Mouse (Mus musculus) limb, embryonic 12.5 days (tissue): Measurements from ENCODE around the gene Magi2. TPM values are rescaled to one million over a fixed set of nuclear protein-coding genes. Genes with fewer than 3 reads are reported as not detected.
"Not testable (repeated sequence)": the region's sequence is repeated elsewhere in the genome, so short reads cannot be mapped to it uniquely, and the experiment has no call there.

ENCODE experiments used
- ATAC-seq: fragments of 200-750 bp; cut with Nextera tagmentation; 2 replicates; pipeline ENCODE4 v1.8.0; 2017; ENCODE audit warnings: low read depth, moderate TSS enrichment; ENCODE audit not compliant: insufficient number of reproducible peaks, insufficient read depth, low FRiP score, low TSS enrichment
- H3K27ac ChIP-seq: fragments of 300-500 bp; sonication (generic); 2 replicates; pipeline ENCODE4 v1.5.1; 2016; ENCODE audit warnings: mild to moderate bottlenecking, moderate library complexity
- H3K27me3 ChIP-seq: fragments of 300-500 bp; sonication (generic); 2 replicates; pipeline ENCODE4 v1.6.1; 2016; ENCODE audit warnings: mild to moderate bottlenecking, moderate library complexity
- H3K36me3 ChIP-seq: fragments of 300-500 bp; sonication (generic); 2 replicates; pipeline ENCODE4 v1.6.1; 2016; ENCODE audit warnings: mild to moderate bottlenecking, moderate library complexity
- H3K4me1 ChIP-seq: fragments of 300-500 bp; sonication (generic); replicated peaks from 2 replicates; pipeline ENCODE4 v1.6.1; 2016
- H3K4me2 ChIP-seq: fragments of 300-500 bp; sonication (generic); 2 replicates; pipeline ENCODE4 v1.6.1; 2016; ENCODE audit warnings: mild to moderate bottlenecking, moderate library complexity
- H3K4me3 ChIP-seq: fragments of 300-500 bp; sonication (generic); replicated peaks from 2 replicates; pipeline ENCODE4 v1.5.1; 2016; ENCODE audit warnings: mild to moderate bottlenecking
- H3K9ac ChIP-seq: fragments of 300-500 bp; sonication (generic); replicated peaks from 2 replicates; pipeline ENCODE4 v1.6.1; 2016; ENCODE audit warnings: mild to moderate bottlenecking, moderate library complexity
- H3K9me3 ChIP-seq: fragments of 300-500 bp; sonication (generic); 2 replicates; pipeline ENCODE4 v1.6.1; 2016; ENCODE audit warnings: mild to moderate bottlenecking, moderate library complexity
- WGBS: fragments of 180-500 bp; shearing (Covaris S2); methylation state at CpG from one replicate; pipeline ENCODE4 v1.1.7; 2016; 5-methylcytosine and 5-hydroxymethylcytosine counted together
- polyA plus RNA-seq: library from polyadenylated mRNA; unstranded; fragments of >200 nt; fragmentation: Nextera tagmentation; extraction: Ambion mirVana; gene quantifications from 2 replicates; pipeline ENCODE4 v1.2.1, GENCODE M21; 2016

The Magi2 gene
- polyA plus RNA-seq, 1 experiment from 2014 or later, result 7.0 TPM

DNA sequence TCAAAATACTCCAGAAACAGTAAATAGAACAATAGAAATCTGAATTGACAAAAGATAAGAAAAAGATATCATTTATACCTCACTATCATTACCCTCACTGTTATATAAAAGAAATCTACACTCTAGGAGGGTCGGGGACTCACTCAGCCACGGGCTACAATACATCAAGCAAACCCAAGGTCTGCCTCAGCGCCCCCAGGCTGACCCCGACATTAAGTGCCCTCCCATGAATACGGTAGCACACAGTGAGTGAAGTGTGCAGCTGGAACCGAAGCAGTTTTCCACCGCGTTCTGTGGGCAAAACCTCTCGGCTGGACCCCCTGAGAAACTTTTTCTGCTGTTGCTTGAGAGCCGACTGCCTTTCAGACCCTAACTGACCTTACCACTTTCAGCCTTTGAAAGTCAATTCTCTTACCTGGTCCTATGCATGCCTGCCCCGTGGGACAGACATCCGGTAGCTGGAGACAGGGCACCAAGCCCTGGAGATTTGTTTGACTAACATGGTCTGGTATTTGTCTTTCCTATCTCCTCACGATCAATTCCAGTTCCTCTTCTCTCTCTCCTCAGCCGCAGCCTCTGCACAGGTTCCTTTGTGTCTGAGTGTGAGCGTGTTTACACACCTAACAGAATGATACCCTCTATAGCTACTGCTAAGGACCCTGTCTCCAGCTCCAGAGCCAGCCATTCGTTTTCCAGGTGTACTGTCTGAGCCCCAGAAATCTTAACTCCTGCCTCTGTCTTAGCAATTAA, 1285.7 kb downstream of the Magi2 start:
- Histone ChIP-seq H3K9ac (no peak overlapping the region), H3K27ac (no peak overlapping the region), H3K9me3 (no peaks in the 10 kb centered on the region), H3K4me3 (no peak overlapping the region), H3K4me1 (peaks cover 8% of the 10 kb centered on the region; the same call in 1 of the 2 replicates), H3K36me3 (no peaks in the 10 kb centered on the region), H3K27me3 (no peaks in the 10 kb centered on the region), H3K4me2 (no peak overlapping the region)
- WGBS, result 30% methylated on average over 16 of the region's 16 CpGs
- no peak for ATAC-seq

DNA sequence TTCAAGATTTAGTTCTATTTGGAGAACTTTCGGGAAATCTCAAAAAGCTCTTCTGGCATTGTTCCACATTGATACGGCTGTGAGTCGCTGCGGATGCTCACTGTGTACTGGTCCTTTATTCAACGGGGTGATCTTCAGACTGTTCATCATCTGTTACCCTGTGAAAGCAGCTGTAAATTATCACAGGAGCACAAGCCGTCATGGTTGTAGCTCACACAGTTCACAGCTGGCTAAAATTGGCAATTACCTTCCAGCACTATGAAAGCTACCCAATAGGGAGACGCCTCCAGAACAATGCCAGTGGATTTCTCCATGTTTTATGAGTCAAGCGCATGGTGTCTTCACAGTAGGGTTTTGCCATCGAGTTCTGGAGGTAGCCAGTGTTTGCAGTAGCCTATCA, 1294.8 kb downstream of the Magi2 start:
- Histone ChIP-seq H3K4me2 (no peak overlapping the region), H3K4me1 (no peaks in the 10 kb centered on the region), H3K27ac (no peak overlapping the region), H3K36me3 (no peaks in the 10 kb centered on the region), H3K27me3 (no peaks in the 10 kb centered on the region), H3K4me3 (no peak overlapping the region), H3K9ac (no peak overlapping the region), H3K9me3 (no peaks in the 10 kb centered on the region)
- 73% methylated on average over 9 of the region's 9 CpGs for WGBS
- no peak for ATAC-seq

DNA sequence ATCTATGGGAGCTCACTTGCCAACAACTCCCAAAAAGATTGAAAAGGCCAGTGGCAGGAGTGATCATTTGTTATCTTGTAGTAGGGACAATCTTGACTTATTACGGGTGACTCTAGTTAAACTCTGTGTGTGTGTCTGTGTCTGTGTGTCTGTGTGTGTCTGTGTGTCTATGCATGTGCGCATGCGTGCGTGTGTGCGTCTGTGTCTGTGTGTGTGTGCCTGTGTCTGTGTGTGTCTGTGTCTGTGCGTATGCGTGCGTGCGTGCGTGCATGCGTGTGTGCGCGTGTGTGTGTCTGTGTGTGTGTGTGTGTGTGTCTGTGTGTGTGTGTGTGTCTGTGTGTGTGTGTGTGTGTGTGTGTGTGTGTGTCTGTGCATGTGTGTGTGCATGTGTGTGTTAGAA, 1295.2 kb downstream of the Magi2 start:
- WGBS, result 96% methylated on average over 13 of the region's 13 CpGs

DNA sequence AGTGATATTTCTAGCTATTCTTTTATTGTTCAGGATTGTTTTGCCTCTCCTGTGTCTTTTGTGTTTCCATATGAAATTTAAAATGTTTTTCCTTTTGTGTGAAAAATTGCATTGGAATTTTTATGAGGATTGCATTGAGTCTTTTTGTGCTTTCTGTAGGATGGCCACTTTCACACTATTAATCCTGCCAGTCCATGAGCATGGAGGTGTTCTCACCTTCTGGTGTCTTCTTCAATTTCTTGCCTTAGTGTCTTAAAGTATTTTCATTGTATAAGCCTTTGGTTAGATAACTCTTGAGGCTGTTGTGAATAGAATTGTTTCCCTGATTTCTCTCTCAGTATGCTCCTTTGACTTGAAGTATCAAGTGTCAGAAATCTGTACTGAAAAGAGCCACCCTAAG, 1296.9 kb downstream of the Magi2 start:
- no peaks in the 10 kb centered on the region for H3K4me1 ChIP-seq

More for the DNA sequence above, 1295.2 kb downstream of the Magi2 start:
- Histone ChIP-seq H3K4me2 (no peak overlapping the region), H3K9ac (no peak overlapping the region), H3K9me3 (no peaks in the 10 kb centered on the region), H3K27ac (no peak overlapping the region), H3K36me3 (no peaks in the 10 kb centered on the region), H3K4me3 (no peak overlapping the region), H3K27me3 (no peaks in the 10 kb centered on the region), H3K4me1 (no peaks in the 10 kb centered on the region)
- no peak for ATAC-seq

DNA sequence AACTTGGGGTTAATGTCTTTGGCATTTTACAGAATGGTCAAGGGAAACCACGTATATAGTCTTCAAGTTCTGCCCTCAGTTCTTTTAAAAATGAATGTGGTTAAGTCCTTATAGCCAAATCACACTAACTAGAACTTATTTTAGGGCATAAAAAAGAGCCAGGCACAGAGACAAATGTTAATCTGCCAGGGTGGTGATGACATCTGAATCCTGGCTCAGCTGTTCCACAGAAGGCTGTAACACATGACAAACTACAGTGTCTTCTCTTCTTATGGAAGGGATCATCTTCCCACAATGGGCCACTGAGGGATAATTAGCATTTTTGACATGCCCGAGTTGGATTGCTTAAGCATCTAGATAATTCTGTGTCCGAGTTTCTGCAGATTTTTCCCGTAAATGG, 1299.8 kb downstream of the Magi2 start:
- not testable (repeated sequence) for H3K4me1 ChIP-seq, H3K4me2 ChIP-seq, H3K36me3 ChIP-seq, ATAC-seq, H3K27ac ChIP-seq, H3K27me3 ChIP-seq, H3K4me3 ChIP-seq, H3K9me3 ChIP-seq, H3K9ac ChIP-seq
- WGBS, result 97% methylated on average over 2 of the region's 4 CpGs

More for the DNA sequence above, 1296.9 kb downstream of the Magi2 start:
- H3K9ac ChIP-seq, result no peak overlapping the region
- H3K4me3 ChIP-seq, result no peak overlapping the region
- no peaks in the 10 kb centered on the region for H3K36me3 ChIP-seq
- ATAC-seq, result no peak
- H3K27me3 ChIP-seq, result no peaks in the 10 kb centered on the region
- H3K9me3 ChIP-seq, result no peaks in the 10 kb centered on the region
- H3K27ac ChIP-seq, result no peak overlapping the region
- no peak overlapping the region for H3K4me2 ChIP-seq

GRCm38 (mm10) chr5:20536544-20536943, 1309.7 kb downstream of the Magi2 start:
- no peak overlapping the region for H3K9ac ChIP-seq
- no peaks in the 10 kb centered on the region for H3K9me3 ChIP-seq
- H3K4me3 ChIP-seq, result no peak overlapping the region
- H3K36me3 ChIP-seq, result no peaks in the 10 kb centered on the region
- WGBS, result 17% methylated on average over 3 of the region's 3 CpGs
- H3K27me3 ChIP-seq, result no peaks in the 10 kb centered on the region
- H3K4me2 ChIP-seq, result 0 out of 2 replicates have a peak overlapping the region, but pooled peaks have one; percentile 13
- peaks cover 17% of the 10 kb centered on the region for H3K4me1 ChIP-seq
- ATAC-seq, result peak; percentile 81; the same call in 1 of the 2 replicates
- H3K27ac ChIP-seq, result peak overlapping the region; percentile 46; the same call in 1 of the 2 replicates

- H3K4me3 ChIP-seq, result no peak overlapping the region
- no peaks in the 10 kb centered on the region for H3K36me3 ChIP-seq
- H3K27me3 ChIP-seq, result no peaks in the 10 kb centered on the region
- no peak overlapping the region for H3K4me2 ChIP-seq
- no peak overlapping the region for H3K9ac ChIP-seq
- no peaks in the 10 kb centered on the region for H3K9me3 ChIP-seq
- 58% methylated on average over 8 of the region's 8 CpGs for WGBS
- H3K27ac ChIP-seq, result peak overlapping the region; percentile 45; the same call in 1 of the 2 replicates
- peaks cover 17% of the 10 kb centered on the region for H3K4me1 ChIP-seq
- ATAC-seq, result no peak
Observed at GRCm38 (mm10) chr5:20537369-20538022, 1310.7 kb downstream of the Magi2 start.

- H3K9ac ChIP-seq, result no peak overlapping the region
- H3K4me1 ChIP-seq, result no peaks in the 10 kb centered on the region
- no peak overlapping the region for H3K4me3 ChIP-seq
- ATAC-seq, result no peak
- no peaks in the 10 kb centered on the region for H3K36me3 ChIP-seq
- 35% methylated on average over 5 of the region's 5 CpGs for WGBS
- no peak overlapping the region for H3K4me2 ChIP-seq
- H3K27ac ChIP-seq, result no peak overlapping the region
- no peaks in the 10 kb centered on the region for H3K27me3 ChIP-seq
- no peaks in the 10 kb centered on the region for H3K9me3 ChIP-seq
Observed at GRCm38 (mm10) chr5:20544374-20544773, 1317.5 kb downstream of the Magi2 start.

GRCm38 (mm10) chr5:20559378-20559777, 1332.5 kb downstream of the Magi2 start:
- Histone ChIP-seq H3K27me3 (no peaks in the 10 kb centered on the region), H3K9ac (no peak overlapping the region), H3K4me3 (no peak overlapping the region), H3K27ac (no peak overlapping the region), H3K9me3 (no peaks in the 10 kb centered on the region), H3K4me1 (no peaks in the 10 kb centered on the region), H3K4me2 (no peak overlapping the region), H3K36me3 (no peaks in the 10 kb centered on the region)
- ATAC-seq, result no peak
- 85% methylated on average over 2 of the region's 2 CpGs for WGBS

DNA sequence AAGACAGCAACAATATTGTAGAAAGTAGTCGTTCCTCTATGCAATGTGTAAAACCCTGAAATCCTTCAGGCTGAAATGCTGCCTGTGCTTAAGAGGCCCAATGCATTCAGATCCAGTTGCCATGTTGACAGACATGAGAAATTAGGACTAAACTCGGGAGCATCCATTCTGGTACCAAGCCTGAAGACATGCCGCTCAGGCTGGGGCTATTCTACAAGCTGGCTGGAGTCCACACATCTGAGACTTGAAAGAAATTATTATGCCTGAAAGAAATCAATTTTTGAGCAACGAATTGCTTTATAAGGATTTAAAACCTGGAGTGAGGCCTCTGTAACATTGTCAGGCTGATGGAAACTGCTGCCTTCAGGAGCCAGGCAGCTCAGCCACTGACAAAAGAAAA, 1333.0 kb downstream of the Magi2 start:
- WGBS, result 82% methylated on average over 4 of the region's 4 CpGs
- Histone ChIP-seq H3K27ac (no peak overlapping the region), H3K27me3 (no peaks in the 10 kb centered on the region), H3K36me3 (no peaks in the 10 kb centered on the region), H3K9ac (no peak overlapping the region), H3K4me3 (no peak overlapping the region), H3K4me2 (no peak overlapping the region), H3K4me1 (no peaks in the 10 kb centered on the region), H3K9me3 (no peaks in the 10 kb centered on the region)
- ATAC-seq, result no peak

DNA sequence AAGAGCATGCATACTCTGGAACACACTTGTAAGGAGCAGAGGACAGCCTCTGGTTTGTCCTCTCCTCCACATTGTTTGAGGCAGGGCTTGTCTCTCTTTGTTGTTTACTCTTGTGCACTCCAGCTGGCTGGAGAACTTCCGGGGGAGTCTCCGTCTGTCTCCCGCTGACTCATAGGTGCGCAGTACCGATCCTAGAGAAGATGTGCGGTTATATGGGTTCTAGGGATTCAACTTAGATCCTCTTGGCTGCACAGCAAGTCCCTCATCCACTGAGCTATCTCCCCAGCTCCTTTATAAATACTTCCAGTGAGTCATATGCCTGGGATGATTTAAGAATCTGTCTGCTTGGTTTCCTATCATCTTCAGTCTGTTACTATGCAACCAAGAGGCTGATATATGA, 1341.6 kb downstream of the Magi2 start:
- H3K36me3 ChIP-seq, result no peaks in the 10 kb centered on the region
- no peak overlapping the region for H3K4me2 ChIP-seq
- H3K4me3 ChIP-seq, result no peak overlapping the region
- H3K9ac ChIP-seq, result no peak overlapping the region
- H3K9me3 ChIP-seq, result no peaks in the 10 kb centered on the region
- no peaks in the 10 kb centered on the region for H3K4me1 ChIP-seq
- no peaks in the 10 kb centered on the region for H3K27me3 ChIP-seq
- WGBS, result 91% methylated on average over 6 of the region's 6 CpGs
- ATAC-seq, result no peak
- no peak overlapping the region for H3K27ac ChIP-seq
